Mouse (Mus musculus): Measurements from ENCODE around the gene Mrpl44.

GRCm38 (mm10) chr1:79742949-79743348, 32.9 kb upstream of the Mrpl44 start:
- no peak for TF ChIP-seq CTCF (IDR thresholded peaks at IDR 0.05; ENCODE audit: extremely low read depth, insufficient read depth, insufficient read length, insufficient replicate concordance)
- no peak for TF ChIP-seq POLR2A (IDR thresholded peaks at IDR 0.05; ENCODE audit: low read depth, low read length)
